Mouse (Mus musculus): ENCODE measurements around the gene Tacc3.

Gene Tacc3

GRCm38 (mm10) chr5:33722266-33723018 is 64.5 kb downstream of the Tacc3 start:
- DNase-seq (ENCODE audit: low spot score in 2 of 2) = no peak

- no peak for DNase-seq (ENCODE audit: low spot score in 2 of 2)
Observed at GRCm38 (mm10) chr5:33723019-33723640, 65.2 kb downstream of the Tacc3 start.

GRCm38 (mm10) chr5:33723641-33724465 is 65.9 kb downstream of the Tacc3 start:
- no peak for DNase-seq (ENCODE audit: low spot score in 2 of 2)

GRCm38 (mm10) chr5:33726081-33726647 is 68.2 kb downstream of the Tacc3 start:
- no peak for DNase-seq (ENCODE audit: low spot score in 2 of 2)

GRCm38 (mm10) chr5:33726891-33727290 is 69.0 kb downstream of the Tacc3 start:
- DNase-seq (ENCODE audit: low spot score in 2 of 2) = no peak

Data from spleen, postnatal 4 days (tissue).